Mouse (Mus musculus) mature B cell (primary cell): Measurements from ENCODE around the gene Phc3.

Experiments used
- in situ Hi-C: fragments of 300-500 bp; cut with MboI; formaldehyde crosslinking; loops from 2 replicates; pipeline ENCODE4 v1.14.3; 2019

The Phc3 gene

DNA sequence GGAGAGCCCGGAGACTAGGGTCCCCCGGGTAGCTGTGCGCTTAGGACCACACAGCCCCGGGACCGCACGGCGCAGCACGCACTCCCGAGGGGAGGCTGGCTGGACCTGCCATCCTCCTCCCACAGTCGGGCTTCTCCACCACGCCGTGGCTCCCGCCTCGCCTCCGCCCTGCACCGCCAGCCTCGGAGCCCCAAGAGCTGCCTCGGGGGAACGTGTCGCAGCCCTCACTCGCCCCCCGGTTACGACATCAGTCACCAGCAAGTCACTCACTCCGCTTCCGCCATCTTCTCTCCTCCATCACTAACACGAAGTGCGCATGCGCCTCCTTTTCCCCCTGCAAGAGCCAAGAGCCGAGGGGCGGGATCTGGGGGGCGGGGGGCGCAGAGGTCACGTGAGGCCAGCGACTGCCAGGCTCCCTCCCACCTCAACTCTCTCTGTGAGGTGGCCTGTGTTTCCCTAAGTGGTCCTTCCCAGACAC is at the start of gene Phc3:
Gene Phc3, minus strand, starts transcription at position 312 of the 478 bp plus-strand sequence.
- in situ Hi-C loops: no loop called here

DNA sequence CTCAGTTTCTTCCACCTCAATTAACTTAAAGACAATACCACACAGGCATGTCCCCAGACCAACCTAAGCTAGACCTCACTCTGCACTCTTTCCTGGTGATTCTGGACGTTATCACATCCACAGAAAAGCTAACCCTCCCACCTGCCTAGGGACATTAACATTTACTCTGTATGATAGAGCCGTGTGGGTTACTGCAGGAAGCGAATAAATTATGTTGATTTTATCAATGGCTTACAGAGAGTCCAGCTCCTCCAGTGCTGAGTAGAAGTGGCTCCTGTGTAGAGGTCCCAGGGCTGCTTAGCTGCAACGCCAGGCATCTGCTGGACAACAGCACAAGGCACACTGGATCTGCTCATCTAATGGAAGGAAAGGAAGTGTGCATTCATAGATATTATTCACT is 48.4 kb upstream of the Phc3 start:
- in situ Hi-C loops: no loop called here

DNA sequence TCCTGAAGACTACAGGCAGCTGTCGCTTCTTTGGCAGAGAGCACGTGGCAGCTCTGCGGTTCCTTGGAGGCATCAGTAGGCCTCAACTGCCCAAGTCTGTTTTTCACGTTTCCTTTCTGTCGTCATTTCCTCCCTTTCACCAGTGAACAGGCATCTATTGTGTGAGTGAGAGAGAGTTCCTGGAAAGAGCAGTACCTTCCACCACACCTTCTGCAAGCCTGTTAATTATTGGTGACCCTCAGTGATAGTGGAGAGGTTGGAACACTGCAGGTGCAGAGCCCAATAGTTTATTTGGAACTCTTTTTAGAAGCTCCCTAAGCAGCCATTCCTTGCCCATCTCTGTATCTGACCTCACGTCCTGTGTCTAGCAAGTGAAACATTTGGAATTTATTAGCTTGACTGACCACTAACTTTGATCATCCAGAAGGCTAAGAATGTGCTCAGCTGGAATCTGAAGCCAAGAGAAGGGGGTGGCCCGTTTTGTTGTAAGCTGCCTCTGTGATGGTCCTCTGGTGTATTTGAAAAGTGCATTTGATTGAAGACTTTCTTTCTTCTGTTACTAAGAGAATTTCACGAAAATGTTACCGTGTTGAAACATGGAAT is 47.5 kb upstream of the Phc3 start:
- in situ Hi-C loops: no loop called here

DNA sequence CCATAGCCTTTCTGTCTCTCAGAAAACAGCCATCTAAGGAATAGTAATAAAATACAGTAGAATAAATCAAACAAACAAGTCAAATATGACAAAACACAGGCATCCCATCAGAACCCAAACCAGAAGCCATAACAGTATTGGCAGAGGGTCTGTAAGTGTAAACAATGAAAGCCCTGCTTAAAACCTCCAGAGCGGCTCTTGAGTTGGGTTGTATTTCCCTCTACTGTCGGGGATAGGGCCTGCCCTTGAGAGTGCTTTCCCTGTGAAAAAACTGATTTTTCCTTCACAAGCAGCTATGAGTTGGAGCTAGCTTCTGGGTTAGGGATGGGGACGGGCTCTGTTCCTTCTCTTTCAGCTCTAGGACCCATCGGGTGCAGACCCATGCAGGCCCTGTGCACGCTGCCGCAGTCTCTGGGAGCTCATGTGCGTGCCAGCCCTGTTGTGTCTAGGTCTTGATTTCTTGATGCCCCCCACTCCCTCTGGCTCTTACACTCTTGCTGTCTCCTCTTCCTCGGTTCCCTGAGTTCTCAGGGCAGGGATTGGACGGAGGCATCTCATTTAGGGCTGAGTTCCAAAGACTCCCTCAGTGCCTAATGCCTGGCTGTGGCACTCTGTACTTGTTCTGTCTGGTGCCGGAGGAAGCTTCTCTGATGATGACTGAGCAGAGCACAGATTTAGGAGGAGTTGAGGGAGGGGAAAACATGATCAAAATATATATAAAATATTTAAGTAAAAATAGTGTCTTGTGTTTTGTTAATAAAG is 46.6 kb upstream of the Phc3 start:
- in situ Hi-C loops: no loop called here

DNA sequence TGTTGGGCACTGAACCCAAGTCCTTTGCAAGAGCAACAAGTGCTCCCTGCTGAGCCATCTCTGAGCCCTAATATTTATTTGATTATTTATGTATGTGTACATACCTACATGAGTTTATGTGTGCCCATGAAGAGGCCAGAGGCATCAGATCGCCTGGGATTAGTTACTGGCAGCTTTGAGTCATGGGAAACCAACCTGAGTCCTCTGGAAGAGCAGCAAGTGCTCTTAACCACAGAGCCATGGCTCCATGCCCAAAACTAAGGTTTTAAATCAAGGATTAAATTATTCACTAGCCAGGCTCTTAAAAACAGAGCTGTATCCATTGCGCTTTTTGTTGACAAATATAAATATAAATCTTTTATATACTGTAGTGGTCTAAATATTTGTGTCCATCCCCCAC is 45.2 kb upstream of the Phc3 start:
- in situ Hi-C loops: no loop called here

DNA sequence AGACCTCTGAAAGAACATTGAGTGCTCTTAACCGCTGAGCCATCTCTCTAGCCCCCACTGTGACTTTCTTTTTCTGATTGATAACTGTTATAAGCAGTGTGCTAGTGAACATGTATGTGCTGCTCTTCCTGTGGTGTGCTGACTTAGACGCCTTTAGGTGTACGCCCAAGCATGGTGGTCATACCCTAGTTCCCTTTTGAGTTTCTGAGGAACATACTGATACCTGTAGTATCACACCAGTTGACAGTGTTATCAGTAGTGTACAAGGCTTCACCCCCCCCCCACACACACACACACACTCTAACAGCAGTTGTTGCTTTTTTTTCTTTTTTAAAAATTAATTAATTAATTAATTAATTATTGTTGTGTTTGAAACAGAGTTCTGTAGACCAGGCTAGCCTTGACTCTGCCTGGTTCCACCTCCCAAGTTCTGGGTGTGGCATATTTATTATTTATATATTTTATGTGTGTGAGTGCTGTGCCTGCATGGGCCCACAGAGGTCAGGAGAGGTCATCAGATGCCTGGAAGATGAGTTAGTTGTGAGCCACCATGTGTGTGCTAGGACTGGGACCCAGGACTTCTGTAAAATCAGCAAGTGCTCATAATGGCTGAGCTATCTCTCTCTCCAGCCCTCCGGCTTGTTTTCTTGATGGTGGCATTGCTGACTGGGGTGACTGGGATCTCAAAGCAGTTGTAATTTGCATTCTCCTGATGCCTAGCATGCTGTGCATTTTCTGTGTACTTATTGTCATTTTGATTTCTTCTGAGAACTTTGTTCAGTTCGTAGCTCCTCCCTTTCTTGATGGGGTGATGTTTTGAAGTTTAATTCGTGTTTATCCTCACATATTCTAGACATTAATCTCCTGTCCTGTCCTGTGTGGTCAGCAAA is 35.4 kb upstream of the Phc3 start:
- in situ Hi-C loops: no loop called here

DNA sequence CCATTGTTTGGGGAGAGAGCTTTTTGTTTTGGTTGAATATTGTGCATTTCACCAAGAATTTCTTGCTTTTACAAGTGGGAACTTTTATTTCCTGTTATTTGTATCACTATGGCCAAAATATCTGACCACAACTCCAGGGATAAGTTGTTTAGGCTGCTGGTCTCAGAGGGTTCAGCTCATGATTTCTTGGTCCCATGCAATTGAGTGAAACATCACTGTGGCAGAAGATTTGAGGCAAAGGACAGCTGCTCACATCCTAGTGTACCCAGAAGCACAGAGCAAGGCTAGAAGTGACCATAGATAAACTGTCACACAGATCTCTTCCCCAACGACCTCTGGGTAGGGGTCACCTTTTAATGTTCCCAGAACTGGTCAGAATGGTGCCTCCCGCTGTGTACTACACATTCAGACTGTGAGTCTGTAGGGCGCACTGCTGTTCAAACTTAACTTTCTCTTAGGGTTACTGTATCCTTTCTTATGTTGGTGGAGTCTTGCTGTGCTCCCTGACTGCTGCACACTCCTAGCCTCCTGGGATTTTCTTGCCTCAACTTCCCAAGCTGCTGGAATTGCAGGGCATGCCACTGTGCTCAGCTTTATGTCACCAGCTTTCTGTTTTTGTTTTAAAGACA is 31.9 kb upstream of the Phc3 start:
- in situ Hi-C loops: no loop called here

DNA sequence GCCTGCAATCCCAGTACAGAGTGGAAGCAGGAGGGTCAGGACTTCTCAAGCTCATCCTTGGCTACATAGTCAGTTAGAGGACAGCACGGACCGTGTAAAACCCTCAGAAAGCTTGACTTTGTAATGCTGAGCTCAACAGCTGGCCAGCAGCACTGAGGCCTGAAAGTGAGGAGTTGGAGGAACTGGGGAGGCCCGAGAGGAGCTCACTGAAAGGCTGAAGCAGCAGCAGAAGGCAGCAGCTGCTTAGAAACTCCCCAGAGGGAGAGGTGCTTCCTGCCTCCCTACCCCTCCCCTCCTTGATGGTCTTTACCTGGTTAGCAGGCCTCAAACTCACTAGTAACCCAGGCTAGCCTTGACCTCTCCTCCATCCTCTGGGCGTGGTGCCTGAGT is 30.8 kb upstream of the Phc3 start:
- in situ Hi-C loops: no loop called here

DNA sequence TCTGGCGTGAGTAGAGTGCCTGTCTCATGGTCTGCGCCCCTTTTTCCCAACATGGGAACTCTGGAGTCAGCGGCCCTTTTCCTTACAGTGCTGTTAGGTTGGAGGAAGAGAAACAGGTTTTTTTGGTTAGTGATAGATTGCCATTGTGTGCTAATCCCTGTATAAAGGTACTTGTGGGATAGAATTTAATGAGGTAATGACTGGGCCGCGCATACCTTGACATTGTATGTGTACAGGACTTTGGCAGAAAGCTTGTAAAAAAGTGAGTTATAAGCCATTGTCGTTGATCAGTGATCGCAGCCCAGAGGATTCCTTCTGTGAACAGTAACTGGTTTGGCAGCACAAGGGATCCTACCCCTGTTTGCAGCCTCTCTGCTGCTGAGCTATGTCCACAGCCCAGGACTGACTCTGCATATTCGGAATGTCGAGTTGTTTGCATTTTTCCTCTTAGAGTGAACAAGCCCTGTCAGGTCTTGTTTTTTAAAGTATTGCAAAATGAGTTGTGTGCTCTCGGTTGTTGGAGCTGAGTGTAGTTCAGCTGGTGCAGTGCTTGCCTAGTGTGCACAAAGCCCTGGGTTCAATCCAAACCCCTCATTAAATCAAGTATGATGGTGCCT is 30.3 kb upstream of the Phc3 start:
- in situ Hi-C loops: no loop called here

DNA sequence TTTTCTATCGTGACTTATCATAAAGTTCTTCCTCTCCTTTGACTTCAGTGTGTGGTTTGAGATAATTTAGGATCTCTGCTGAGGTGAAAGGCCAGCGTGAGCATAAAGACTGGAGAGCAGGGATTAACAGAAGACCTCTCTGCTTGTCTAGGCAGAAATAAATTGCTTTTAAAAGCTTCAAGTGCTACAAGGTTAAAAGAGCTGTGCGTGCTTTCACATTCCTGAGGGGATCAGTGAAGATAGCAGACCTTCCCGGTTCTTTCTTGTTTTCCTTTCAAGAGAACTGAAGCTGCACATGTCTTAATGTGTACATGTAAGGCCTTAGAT is 27.4 kb upstream of the Phc3 start:
- in situ Hi-C loops: no loop called here

DNA sequence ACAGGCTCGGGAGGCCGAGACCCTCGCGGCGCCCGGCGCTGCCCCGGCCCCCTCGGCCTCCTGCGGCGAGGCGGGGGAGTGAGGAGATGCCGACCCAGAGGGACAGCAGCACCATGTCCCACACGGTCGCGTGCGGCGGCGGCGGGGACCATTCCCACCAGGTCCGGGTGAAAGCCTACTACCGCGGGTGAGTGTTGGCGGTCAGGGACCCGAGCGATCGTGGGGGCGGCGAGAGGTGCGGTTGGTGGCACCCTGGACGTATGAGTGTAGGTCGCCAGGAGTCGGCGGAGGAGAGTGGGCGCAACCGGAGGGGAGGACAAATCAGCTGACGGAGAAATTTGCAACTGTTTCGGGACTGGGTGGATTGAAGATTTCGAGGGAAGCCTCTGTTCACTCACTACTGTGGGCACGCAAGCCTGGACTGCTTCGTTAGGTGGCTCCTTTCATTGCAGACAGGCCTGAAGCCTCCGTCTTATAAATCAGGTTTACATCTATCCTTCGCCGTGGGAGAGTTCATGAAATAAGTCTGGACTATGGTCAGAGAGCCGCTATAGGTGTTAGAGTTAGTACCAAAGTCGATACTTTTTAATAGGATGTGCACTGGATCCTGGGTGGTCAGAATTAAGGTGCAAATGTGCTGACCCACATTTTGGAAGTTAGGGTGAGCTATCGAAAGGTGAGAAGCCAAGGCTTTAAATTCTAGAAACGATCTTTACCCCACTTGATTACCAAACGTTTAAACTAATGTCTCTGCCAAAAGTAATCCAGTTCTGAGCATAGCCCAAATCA is 26.9 kb upstream of the Phc3 start:
- in situ Hi-C loops: no loop called here

DNA sequence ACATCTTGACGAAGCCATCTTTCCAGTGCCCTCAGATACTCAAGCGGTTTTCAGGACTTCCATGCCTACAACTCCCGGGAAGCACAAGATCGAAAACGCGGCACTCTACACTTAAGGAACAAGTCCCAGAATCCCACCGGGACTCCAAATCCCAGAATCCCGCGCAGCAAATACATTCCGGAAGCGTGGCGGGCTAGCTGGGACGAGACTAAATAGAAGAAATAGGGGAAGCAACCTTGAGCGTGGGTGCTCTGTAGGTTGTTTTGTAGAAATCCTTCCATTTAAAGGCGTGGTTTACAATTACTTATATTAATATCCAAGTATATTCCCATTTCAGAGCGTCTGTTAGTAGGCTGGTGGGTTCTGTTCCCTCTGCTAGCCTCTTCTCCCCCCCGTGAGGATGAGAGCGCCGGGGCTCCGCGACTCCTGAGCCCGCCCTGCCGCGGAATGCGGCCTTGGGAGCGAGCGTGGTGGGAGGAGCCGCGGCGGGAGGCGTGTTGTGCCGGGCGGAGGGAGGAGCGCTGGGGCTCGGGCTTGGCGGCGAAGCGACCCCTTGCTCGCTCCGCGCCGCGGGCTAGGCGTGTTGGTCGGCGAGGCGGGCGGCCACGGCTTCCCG is 26.2 kb upstream of the Phc3 start, which contains the start of gene Prkci:
Gene Prkci, plus strand, starts transcription at position 465 of the 616 bp plus-strand sequence.
- in situ Hi-C loops: no loop called here

DNA sequence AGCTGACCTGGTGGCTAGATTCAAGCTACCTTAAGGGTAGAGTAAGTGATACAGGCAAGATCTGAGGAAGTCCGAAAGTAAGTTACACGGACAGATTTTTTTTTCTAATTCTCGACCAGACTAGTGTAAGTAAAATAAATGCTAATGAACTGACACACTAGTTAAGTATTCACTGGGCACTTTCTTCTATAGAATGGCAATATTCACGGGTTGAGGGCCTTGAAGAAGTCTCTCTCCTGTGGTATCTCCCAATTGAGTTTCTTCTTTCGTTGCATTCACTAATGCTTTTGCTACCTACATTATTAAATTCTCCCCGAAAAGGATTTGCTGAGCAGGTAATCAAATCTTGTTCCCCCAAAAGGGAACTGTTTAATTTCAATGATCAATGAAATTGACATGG is 25.6 kb upstream of the Phc3 start:
- in situ Hi-C loops: no loop called here

DNA sequence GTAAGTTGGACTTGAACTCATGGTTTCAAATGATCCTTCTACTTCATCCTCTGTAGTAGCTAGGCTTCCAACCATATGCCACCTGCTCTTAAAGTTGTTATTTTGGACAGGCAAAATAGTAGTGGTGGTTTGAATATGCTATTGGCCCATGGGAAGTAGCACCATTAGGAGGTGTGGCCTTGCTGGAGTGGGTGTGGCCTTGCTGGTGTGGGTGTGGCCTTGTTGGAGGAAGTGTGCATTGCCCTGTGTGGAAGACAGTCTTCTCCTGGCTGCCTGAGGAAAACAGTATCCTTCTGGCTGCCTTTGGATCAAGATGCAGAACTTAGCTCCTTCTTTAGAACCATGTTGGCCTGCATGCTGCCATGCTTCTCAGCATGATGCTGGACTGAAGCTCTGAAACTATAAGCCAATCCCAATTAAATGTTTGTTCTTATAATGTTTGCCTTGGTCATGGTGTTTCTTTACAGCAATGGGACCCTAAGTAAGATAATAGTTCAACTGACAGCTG is 23.9 kb upstream of the Phc3 start:
- in situ Hi-C loops: no loop called here

DNA sequence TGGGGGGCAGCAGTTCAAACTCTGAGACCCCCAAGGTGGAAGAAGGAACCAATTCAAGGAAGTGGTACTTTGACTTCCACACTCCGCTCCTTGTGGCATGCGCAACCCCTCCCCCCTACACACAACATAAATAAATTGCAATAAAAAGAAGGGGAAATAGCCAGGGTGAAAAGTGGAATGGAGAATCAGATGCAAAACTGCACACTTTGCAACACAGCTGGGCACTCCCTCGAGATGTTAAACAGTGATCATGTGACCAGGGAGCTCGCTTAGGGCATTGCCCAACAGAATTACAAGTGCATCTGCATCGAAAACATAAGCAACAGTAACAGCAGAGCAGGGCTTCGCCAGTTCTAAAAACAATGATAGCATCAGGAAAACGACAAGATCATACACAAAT is 22.9 kb upstream of the Phc3 start:
- in situ Hi-C loops: no loop called here

DNA sequence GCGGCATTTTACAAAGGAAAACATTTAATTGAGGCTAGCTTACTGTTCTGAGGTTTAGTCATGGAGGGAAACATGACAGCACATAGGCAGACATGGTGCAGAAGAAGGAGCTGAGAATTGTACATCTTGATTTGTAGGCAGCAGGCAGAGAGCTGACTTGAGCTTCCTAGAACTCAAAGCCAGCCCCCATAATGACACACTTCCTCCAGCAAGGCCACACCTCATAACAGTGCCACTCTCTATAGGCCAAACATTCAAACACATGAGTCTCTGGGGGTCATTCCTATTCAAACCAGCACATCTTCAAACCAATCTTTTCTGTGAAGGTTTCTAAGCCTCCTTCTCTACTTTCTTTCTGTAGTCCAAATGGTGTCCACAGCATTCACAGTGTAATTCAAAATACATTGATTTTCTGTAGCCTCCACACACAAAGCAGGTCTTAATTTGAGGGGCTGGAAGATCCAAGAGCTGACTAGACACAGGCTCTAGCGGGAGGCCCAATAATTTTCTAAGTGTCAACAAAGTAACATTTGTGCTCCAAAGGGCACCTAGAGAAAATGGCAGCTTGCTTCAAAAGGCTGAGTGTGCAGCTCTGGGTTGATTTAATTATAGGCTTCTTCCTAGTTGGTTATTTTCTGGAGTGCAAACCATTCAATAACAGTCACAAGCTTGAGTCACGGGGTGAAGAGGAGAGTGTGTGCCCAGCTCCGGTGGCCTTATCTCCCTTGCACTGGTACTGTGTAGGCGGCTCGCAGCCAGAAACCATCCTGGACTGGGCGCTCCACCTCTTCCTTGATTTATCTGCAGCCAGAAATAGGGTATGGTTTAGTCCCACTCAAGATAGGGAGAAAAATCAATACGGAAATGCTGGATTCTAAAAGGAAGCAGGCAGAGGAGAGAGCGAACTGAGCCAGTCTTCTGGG is 18.4 kb upstream of the Phc3 start:
- in situ Hi-C loops: no loop called here

DNA sequence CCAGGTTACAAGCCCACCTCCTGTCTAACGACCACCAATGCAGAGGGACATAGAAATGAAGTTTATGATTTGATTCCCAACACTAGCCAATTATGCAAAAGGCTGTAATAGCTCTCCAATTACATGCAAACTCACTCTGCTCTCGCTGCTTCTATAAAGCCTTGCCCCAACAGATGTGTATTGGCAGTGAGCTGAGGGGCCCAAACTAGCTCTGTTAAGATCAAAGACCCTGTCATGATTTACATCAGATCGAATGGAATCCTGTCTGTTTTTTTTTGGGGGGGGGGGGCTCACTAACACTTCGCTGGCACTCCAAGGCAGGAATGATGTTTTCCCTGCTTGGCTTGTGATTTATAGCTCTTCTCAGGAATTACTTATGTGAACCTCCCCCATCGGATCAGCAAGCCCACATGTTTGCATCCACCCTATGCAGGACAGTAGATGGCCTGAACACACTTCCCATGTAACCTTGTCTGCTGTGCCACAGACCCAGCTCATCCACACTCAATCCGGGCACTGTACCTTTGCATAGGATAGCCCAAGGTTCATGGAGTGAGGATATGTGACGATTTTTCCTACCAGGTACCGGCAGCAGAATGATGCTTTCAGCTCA is 13.8 kb upstream of the Phc3 start:
- in situ Hi-C loops: no loop called here

DNA sequence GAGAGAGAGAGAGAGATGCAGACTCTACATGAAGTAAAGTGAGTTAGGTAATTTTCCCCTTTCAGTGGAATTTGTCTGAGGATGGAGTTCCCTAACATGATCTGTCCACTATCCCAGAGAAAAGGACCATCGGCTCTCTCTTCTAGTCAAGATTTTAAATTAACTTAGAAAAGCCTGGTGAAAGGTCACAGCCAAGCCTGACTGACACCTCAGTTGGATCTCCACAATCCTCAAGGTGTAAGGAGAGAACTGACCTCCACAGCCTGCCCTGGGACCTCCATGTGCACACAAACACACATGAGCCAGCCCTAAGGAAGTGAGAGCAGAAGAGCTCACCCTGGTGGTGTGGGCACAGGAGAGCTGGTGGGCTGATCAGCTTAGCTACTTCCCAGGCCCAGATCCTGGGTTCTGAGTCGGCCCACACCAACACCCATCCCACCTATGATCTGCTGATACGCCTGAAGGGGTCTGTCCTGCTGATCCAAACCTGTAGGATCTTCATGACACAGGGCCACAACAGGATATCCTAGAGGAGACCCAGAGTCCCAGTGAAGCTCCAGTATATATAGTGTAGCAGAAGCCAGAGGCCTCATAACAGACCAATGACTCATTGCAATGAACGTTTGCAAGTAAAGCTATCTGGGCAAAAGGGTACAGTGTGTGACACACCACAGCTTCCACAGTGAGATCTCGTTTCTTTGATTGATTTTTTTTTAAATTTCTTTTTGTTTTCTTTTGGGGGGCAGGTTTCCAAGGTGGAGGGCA is 12.6 kb upstream of the Phc3 start:
- in situ Hi-C loops: no loop called here
